Mouse (Mus musculus) megakaryocyte progenitor cell, adult 5-6 weeks (primary cell): ENCODE measurements at regions not wholly inside any gene's neighbourhood (a gene's known extent, or its start where the extent isn't known, plus 50 kb on each side); places are given as distances from the start of the nearest gene placed in this dataset.
A peak's percentile ranks its signal among the peaks of the same experiment; 100 is the strongest.

Experiments used
- ATAC-seq: replicated peaks from 2 replicates; pipeline ENCODE4 v1.8.0; 2016; ENCODE audit warnings: mild to moderate bottlenecking, moderate TSS enrichment, inconsistent platforms; ENCODE audit not compliant: poor library complexity

DNA sequence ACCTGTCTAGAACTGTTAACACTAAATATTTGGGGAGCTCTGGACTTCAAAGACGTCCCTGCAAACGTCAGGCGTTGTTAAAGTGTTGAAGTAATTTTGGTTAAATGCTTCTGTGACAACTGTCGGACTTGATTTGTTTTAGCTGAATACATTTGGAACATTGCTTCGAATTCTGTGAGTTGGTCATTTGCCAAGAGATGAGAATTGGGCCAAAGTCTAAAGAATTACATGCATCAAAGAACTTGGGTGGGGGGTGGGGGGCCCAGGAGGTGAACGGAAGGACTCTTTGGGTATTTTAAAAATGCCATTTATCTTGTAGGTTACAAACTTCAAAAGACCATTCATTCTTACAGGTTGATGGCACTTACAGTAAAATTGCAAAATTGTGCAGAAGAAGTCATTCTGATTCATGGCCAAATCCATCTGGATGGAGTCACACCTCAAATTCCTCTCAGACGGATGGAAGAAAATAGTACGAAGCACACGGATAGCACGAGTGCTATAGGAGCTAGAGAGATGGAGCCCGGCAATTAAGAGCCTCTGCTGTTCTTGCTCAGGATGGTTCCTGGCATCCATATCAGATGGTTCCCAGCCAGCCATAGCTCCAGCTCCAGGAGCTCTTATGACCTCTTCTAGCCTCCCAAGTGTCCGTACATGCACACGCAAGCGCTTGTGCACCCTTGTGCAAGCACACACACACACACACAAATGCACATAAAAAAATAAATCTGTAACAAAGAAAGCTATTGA, 144.5 kb upstream of the Irx5 start:
- ATAC-seq = no peak

DNA sequence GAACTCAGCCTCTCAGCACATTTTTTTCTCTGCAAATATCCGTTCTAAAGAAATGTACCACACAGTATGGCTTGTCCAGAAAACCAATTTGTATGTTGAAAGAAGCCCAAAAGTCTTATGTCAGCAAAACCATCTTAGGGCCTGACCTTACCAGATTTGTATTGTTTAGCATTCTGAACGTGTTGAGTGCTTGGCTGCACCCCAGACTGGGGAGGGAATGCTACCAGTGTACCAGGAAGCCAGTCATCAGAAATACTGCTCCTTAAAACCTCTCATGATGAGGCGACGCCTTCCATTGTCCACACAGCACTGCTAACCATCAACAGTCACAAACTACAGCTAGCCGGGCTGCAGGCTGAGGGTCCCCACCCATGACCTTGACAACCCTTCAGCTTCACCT, 148.3 kb upstream of the Irx5 start:
- no peak for ATAC-seq

DNA sequence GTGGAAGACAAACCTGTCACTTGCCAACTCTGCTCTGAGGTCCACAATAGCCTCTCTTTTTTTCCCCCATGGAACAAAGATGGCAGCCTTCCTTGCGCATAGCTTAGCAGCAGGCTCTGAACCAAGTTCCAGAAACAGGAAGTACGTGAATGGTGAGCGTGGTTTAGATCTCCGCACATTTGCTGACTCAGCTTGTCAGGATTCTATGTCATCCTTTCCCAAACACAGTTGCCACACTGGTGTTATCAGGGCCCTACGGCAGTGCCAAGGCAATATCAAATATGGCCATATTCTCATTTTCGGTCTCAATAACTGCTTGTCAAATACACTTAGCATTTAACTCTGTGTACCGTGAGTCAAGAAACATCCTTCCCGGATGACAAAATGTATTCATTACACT, 161.8 kb upstream of the Irx5 start:
- ATAC-seq = 0 out of 2 replicates have a peak, but pooled peaks have one; percentile 23

DNA sequence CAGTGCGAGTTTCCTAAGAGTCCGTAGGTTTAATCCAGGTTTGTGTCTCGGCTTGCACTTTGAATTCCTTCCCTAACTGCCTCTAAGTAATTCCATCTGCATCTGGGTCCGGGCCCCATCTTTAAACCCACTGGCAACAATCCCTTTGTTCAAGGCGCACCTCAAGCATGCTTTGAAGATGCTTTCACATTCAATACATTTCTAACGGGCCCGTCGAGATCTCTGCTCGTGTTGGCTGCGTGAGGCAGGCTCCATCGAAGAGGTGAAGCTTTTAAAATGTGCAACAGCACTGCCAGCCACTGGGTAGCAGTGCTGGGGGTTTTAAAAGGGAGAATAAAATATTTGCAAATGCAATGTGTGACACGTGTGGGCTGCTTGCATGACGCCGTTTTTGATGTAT, 163.4 kb upstream of the Irx5 start:
- ATAC-seq = no peak

DNA sequence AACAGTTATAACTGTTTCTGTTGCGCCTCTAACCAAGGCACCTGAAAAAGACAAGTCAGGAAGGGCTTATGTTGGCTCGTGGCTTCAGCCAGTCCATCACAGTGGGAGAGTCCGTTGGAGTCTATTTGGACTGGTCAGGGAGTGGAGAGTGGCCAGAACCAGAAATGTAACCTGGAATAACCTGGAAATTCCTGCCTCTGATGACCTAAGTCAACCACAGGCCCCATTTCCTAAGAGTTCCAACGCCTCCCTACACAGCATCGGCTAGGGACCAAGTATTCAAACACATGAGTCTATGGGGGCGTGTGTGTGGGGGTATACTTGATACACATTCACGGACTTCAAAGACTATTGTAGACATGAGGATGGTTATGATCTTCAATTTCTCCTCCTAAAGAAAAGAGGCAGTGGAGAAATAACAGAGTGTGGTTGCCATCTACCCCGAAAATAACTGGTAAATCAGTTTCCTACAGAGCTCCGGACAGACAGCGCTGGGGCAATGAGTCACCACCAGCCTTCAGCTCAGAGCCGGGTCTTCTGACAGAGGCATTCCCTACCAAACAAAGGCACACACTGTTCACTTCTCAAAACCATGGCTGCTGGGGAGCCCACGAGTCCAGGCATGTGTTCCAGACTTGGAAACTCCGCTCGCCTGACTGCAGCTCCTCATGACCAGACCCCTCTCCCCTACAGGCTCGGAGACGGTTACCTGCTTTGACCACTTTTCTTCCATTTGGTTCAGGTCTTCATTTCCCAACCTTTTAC, 167.0 kb upstream of the Irx5 start:
- no peak for ATAC-seq

DNA sequence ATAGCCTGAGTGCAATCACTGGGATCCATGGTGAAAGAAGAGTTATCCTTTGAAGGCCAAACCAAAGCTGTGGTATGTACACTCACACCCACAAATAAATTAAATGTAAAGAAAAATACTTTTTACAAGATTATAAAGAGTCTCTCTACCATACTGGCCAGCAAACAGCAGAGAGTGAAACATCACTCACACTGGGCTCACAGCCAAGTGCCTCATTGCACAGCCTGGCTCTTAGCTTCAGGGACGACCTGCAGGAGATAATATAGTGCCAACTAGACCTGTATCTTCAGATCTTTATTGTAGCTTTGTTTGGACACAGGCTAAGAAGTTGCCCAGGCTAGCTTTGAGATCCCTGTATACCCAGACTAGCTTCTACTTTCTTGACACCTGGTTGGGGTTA, 174.1 kb upstream of the Irx5 start:
- no peak for ATAC-seq

DNA sequence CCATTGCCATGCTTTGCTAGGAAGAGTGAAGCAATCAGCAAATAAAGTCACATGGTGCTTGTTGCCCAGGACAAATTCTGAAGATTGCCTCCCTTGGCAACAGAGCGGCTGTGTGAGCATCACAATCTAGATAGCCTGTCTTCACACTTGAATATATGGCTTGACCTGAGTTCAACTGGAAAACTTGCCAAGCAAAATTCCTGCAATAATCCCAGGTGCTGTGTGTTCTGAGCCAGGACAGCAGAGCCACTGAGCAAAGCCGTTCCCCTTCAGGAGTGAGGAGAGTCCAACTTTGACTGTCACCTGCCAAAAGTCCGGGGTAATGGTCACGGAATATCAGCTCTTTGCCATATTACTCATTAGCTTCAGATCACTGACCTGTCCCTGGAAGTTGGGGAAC, 176.8 kb upstream of the Irx5 start:
- ATAC-seq = no peak

DNA sequence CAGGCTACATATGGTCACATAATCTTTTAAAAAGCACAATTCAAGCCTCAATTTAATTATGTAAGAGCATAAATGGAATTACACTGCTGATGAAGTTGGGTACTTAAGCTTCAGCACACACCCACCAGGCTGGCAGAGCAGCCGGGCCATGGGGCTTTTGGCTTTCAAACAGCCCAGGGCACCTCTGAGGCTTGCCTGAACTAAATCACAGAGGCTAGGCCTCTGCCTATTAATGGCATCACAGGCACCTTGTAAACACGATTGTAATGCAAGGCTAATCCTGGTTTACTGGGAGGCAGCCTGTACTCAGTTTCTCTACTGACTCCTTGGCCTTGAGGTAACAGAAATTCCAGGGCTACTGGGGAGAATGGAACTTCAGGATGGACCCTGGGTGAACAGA, 178.1 kb upstream of the Irx5 start:
- no peak for ATAC-seq

DNA sequence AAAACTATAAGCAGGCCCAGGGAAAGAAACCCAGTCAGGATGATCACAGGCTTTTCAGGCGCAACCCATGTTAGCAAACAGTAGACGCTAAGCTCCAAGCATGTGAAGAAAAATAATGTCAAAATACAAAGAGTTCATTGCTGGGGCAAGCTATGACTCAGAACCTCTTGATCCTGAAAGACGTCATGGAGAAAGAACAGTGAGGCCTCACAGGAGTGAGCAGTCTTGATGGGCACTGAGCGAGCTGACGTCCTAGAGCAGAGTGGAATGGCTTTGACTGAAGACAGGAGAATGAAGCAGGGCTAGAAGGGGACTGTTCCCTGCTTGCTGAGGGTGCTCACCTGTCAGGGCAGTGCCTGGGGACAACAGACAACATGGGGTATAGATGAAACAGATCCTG, 181.3 kb upstream of the Irx5 start:
- no peak for ATAC-seq

DNA sequence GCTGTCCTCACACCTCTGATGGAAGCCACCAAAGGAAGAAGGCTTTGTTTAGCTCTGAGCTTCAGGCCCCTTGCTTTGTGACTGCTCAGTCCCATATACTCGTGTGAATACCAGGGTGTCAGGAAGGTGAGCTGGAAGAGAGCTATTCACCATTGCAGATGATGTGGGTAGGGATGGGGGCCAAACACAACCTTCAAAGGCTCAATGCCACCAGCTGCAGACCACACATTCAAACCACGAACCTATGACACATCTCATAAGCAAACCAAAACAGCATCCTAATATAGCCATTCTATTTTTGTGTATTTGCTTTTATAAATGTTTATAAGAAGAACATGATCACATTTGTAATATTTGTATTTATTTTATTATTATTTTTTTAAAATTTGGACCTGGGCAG, 183.3 kb upstream of the Irx5 start:
- ATAC-seq = no peak

DNA sequence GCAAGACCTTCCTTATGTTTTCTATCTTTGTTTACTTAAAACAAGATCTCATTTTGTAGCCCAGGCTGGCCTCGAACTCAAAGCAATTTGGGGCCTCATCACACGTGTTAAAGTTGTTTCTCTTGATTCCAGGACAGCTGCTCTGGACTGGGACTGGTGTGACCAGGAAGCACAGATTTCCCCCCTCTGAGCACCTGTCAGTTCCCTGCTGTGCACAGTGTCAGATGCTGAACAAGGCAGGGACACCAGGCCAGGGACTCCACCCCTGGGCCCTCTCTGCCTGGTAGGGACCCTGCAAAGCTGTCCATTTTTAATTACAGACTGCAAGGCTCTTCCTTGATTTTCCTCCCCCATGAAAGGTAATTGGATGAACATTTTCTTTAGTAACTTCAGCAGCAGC, 185.8 kb upstream of the Irx5 start:
- no peak for ATAC-seq

DNA sequence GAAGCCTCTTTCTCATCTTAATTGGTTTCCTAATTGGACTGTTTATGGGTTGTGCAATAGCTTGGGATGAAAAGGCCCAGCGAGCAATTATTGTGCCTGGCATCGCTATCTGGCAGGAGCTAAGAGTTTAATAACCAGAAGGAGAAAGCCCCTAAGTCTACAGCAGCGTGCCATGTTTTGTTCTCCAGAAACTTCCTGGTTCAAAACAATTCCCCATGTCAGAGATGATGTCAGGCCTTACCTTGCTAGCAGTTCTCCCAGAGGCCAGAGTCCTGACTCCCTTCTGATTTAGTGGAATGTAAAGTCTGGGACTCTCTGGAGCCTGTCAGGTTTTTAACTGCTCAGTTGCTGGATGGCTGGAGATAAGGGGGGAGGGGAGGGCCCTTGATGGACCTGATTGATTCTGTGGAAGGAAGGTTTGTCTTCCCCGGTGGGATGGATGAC, 190.1 kb upstream of the Irx5 start:
- no peak for ATAC-seq

DNA sequence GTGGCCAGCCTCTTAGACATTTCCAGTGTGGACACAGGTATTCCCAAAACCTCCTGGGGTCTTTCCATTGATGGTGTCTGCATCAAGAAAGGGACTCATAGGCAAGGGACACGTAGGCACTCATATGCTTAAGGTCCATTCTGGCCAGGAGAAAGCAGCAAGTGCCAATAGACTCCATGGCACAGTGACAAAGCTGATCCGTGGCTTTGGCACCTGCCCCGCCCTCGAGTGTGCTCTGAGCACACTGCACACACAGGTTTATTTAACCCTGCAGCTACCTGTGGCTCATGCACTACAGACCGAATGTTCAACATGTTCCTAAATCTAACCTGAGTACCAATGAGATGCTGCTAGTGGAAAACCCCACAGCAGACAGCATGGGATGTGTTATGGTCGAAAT, 192.1 kb upstream of the Irx5 start:
- no peak for ATAC-seq

DNA sequence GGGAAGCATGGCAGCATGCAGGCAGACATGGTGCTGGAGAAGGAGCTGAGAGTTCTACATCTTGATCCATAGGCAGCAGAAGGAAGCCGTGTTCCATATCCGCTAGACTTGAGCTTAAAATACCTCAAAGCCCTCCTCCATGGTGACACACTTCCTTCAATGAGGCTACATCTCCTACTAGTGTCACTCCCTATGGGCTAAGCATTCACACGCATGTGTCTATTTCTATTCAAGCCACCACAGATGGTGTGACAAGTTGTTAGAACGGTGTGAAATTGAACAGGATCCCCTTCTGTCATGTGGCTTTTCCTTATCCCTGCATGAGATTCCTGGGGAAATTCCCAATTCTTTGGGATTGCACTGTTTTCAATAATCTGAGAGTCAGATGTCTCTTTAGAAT, 192.9 kb upstream of the Irx5 start:
- no peak for ATAC-seq

DNA sequence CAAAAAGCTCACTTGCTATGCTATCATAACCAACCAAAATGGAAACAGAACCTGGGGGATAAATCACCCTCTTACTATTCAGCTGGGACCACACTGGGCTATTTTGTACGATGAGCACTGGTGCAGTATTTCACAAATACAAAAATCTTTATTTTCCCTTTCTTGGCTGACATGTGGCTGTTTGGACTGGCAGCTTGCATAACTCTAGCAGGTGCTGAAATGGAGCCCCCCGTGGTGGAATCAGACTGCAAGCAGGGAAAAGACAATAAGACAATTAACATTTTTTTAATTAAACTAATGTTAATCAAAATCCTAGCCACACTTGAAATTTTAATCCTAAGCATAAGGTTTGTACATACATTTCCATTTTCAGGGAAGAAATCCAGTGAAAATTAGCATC, 196.4 kb upstream of the Irx5 start:
- ATAC-seq = no peak

DNA sequence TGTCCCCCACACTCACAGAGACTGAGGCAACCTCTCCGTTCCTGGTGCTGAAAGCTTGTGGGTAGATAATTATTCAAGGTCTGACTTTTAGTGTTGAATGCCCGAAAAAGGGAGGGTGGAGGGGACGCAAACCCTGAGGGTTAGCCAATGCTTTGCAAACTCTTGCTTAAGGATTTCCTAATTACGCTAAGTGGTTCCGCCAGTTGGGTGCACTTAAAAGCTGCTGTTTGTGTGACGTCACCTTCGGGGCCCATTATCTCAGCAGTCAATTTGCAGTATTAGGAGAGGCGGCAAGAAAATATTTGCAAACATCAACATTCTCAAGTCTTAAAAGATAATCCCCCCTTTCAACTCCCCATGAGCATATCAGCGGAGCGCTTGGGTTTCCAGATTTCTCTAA, 199.2 kb upstream of the Irx5 start:
- peak; percentile 79 for ATAC-seq

DNA sequence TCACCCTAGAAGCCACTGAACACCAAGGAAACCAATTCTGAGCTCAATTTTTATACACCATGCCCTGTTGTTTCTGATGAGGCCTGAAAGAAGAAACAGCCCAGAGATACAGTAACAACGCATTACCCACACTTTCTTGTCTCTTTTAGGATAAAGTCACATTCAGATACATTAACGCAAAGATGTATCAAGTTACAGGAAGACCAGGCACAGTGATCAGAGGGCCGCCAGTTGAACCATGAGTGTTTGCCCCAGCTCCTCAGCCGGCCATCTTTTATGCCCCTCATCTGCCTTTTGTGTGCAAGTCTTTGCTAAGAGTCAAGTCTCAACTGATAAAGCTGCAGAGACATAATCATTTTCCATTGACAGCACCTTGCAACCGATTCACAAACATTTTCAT, 204.9 kb upstream of the Irx5 start:
- no peak for ATAC-seq

DNA sequence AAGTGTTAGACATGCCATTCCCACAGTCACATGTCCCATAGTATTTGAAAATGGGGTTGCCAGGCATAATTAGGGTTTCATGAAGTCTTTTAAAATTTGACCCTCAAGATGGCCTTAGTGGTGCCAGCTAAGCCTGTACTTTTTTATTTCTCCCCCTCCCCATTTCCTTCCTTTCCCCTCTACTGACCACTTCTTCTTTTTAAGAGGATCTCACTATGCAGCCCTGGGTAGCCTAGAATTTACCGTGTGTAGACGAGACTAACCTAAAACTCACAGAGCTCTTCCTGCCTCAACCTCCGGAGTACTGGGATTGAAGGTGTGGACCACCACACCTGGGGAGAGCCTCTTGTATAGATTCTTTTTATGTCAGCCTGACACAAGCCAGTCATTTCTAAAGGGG, 209.8 kb upstream of the Irx5 start:
- peak; percentile 61 for ATAC-seq

DNA sequence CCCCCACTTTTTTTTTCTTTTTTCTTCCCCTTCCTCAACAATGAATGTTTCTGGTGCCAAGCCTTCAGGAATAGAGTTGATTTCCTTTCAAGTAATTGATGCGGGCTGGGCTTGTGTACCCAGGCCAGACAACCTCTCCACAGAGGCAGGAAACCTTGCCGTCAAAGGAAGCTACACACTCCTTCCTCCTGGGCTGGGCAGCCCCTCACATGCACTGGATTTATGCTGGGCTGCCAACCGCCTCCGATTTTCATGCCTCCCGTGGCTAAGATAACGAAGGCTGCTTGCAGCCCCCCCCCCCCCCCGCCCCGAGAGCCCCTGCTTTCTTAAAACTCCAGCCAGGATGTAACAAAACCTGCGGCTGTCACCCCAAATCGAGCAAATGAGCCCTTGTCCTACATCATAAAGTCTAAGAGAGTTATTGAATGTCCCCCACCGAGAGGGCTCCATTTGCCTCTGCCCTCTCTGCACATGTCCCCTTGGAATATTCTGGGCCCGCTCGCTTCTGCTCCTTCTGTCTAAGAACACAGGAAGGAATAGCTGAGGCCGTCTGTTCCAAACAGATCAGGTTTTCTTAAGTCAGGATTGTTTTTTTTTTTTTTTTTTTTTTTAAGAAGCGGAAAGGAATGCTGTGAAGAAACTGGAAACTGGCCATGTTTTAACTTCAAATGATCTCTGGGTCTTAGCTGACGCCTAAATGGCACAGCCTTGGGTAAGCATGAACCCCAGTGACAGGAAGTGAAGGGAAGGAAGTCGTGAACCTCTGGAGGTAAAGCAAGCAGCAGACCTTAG, 220.1 kb upstream of the Irx5 start:
- peak; percentile 37; the same call in 1 of the 2 replicates for ATAC-seq

DNA sequence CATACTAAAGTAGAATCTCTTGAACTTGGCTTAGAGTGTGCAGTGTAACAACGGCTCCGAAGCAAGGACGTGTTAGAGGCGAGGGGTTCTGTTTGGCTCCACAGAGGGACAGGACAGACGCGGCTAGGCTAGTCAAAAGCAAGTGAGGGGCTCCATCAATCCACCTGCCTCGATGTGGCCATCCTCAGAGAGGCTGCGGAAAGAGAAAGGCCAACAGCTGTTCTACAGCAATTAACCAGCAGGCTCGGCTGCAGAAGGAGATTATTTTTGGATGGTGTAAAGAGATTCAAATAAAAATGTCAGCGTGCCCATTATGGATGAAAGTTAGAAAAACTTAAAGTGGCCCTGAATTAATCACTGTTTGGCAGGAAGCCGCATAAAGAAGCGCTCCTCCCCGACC, 221.0 kb upstream of the Irx5 start:
- ATAC-seq = no peak

DNA sequence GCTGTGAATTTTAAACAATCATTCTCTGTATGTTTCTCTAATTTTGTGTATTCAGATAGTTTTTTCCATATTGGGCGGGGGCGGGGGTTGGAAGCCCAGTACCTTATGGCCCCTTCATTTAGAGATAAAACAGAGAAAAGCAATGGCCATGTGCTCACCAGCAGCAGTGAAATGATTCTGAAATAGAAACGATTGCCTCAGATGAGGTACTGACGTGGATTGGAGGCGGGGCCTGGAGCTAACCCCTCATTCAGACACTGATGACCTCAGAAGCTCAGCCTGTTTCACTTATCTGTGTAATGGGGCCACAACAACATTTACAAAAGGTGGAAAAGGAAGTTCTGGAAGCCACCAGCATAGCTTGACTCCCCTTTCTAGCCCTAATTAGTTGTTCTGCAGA, 223.0 kb upstream of the Irx5 start:
- 0 out of 2 replicates have a peak, but pooled peaks have one; percentile 14 for ATAC-seq
